Mouse (Mus musculus) thymus, postnatal 10 days (tissue): ENCODE measurements at regions not wholly inside any gene's neighbourhood (a gene's known extent, or its start where the extent isn't known, plus 50 kb on each side); places are given as distances from the start of the nearest gene placed in this dataset.
A peak's percentile ranks its signal among the peaks of the same experiment; 100 is the strongest.

Experiments used
- DNase-seq, 2 experiments: peaks; one replicate each; pipeline ENCODE4 v3.0.0; 2021; ENCODE audit warnings: low spot score in 2 of 2

DNA sequence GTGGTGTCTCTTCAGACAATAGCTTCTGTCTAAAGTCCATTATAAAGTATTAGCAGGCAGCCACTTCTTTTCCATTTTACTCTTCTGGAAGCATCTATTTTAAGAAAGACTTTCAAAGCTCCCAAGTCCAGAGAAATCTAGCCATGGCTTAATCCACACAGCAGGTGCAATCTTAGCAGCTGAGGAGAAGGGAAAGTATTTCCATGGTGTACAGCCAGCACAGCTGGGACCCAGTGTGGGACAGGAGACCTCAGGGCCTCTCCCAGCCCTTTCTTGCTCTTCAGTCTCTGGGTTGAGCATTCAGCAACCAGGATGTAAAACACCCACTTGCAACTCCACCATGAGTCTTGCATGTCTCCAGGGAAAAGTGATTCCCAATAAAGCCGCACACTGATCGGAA is 202.8 kb downstream of the Gadd45g start:
- DNase-seq = no peak

DNA sequence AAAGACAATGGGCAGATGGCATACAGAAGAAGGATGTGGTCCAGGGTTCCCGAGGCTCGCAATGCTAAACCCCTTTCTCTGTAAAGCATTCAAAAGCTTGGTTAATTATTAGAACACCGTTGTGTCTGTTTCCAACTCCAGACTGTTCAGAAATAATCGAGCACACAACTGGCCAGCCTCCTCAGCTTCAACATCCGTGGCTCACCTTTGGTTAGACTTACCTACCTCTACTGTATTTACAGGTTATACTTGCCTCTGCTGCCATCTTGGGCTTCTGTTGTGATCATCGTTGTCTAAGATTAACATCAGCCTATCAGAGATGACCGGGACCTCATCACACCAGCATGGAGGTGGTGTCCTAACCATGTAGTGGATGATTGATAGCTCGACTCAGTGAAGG is 209.3 kb downstream of the Gadd45g start:
- no peak for DNase-seq

DNA sequence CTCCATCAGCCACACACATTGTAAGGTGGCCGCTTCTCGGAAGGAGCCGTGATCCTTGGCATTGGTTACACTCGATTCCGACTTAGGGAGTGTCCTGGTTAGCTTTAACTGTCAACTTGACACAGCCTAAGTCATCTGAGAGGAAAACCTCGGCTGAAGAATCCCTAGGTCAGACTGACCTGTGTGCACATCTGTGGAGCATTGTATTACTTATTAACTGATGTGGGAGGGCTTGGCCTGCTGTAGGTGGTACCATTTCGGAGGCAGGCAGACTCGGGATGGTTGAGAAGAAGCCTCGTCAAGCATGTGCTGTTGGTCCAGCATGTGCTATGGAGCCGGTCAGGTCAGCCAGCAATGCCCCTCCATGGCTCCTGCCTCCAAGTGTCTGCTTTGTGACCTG is 211.0 kb downstream of the Gadd45g start:
- no peak for DNase-seq

DNA sequence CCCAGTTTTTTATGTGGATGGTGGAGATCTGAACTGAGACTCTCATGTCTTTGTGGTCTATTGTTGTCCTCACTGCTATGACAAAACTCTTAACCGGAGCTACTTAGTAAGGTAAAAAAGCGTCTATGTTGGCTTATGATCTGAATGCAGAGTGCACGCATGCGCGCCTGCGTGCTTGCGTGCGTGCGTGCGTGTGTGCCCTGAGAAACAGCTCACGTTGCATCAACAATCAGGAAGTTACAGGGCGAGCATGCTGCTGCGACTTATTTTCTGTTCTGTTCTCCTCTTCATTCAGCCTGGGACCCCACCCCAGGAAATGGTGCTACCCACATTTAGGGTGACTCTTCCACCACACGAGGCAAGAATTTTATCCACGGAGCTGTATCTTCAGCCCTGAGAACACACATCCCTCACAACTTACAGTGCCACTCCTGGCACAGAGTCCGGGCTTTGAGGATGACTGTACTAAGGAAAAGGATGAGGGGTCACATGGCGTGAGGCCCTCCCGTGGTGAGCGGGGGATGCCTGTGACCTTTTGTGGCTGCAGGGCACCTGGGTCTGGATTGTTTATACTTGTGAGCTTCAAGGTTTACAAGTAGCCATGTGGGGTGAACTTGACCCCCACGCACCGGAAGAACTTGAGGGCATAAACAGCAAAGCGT is 213.4 kb downstream of the Gadd45g start:
- no peak for DNase-seq

DNA sequence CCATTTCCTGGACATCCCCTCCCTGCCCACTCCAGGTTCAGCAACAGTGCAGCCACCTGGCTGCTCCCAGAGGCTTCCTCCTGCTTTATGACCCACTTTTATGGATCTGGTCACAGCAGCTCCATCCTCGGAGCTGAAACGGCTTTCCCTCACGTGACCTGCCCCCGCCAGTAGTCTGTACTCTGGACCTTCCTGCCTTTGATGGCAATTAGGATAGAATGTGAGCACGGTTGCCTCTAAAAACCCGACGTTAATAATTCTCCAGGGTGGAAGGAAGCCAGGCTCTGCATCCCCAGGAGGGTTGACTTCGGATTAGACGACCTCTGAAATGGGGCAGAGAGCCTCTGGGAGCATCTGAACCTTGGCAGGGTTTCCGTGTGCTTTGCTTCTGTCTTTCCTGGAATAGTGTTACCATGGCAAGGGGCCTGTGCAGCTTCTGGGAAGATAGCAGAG is 214.0 kb downstream of the Gadd45g start:
- DNase-seq = no peak

DNA sequence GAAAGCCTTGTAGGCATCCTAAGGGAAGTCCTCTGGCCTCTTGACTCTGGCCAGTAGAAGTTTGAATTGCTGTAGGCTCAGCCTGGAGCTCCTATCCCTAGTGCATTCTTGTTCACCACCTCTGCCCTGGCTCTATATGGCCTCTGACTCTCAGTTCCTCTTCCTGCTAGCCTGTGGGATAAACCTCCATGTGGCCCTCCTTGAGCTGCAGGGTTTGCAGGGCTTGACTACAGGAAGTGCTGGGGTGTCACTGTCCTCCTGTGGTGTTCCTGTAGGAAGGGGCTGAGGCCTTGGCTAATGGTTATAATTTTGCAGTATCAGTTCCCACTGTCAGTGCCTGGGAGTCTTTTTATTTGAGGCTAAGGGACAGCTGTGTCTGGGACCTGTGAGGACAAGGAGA is 215.0 kb downstream of the Gadd45g start:
- DNase-seq = no peak

DNA sequence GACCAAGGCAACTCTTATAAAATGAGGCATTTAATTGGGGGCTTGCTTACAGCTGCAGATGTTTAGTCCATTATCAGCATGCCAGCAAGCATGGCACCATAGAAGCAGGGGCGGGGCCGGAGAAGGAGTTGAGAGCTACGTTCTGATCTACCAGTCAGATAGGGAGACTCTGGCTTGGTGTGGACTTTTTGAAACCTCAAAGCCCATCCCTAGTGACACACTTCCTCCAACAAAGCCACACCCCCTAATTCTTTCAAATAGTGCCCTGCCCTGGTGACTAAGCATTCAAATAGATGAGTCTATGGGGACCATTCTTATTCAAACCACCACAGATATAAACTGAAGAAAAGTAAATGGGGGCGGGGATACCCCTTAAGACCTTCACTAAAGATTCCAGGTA is 215.4 kb downstream of the Gadd45g start:
- DNase-seq = no peak

DNA sequence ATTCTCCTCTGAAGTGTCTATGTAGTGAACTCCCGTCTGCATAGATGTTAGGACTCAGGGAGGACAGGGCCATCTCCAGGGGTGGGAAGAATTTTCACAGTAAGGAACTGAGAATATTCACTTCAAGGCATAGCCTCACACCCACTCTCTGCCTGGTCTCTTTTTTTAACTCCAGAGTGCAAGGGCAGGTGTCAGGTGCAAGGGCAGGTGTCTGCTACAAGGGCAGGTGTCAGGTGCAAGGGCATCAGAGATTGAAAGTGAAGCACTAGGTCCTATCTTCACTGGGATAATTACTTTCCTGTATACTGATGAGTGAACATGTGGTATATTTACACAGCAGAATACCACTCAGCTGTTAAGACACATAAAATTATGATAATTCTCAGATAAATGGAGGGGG is 216.1 kb downstream of the Gadd45g start:
- no peak for DNase-seq

DNA sequence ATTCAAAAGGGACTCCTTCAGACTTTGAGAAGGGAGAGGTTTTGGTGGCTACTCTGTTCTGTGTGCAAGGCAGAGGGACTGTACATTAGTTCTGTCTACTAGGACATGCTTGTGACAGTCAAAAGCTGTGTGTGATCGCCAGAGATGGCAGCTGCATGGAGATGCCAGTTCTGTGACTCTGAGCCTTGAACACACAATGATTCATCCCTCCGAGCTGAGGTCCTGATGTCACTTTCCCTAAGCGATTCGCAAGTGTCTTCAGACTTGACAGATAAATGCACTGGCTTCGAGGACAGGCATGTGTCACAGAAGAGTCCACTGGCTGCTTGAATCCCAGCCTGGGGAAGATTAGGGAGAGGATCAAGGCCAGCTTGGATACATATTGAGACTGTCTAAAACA is 218.8 kb downstream of the Gadd45g start:
- no peak for DNase-seq

DNA sequence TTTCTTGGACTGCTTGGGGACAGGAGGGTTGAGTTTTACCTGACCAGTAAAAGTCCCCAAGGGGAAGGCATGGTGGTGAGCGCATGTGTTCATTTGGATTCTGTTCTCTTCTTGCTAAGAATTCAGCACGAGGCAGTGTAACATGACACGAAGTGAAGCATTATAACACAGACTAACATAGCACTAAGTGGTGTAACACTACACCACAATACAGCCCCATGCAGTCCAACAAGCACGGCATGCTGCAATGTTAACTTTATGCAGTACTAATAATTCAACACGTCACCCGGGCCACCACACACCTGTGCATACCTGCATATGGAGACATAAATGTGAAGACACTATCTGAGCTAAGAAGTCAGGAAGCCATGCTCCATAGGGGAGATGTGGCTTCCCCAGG is 219.2 kb downstream of the Gadd45g start:
- DNase-seq = no peak

DNA sequence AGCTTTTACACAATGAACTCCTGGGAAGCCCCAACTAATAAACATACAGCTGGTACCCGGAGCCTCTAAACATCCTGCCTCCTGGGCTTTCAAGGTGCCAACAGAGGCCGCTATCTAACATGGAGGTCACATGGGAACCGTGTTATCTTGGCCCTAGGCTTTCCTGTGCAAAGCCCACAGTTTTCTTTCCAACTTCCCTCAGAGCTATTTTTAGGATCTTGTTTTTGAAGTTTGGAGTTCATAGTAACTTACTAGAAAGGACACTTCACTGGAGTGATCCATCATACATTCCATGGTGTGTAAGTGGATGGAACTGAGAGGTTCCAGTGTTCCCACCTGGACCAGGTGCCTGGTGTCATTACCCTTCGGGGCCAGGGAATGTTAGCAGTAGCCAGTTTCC is 220.6 kb downstream of the Gadd45g start:
- DNase-seq = no peak

DNA sequence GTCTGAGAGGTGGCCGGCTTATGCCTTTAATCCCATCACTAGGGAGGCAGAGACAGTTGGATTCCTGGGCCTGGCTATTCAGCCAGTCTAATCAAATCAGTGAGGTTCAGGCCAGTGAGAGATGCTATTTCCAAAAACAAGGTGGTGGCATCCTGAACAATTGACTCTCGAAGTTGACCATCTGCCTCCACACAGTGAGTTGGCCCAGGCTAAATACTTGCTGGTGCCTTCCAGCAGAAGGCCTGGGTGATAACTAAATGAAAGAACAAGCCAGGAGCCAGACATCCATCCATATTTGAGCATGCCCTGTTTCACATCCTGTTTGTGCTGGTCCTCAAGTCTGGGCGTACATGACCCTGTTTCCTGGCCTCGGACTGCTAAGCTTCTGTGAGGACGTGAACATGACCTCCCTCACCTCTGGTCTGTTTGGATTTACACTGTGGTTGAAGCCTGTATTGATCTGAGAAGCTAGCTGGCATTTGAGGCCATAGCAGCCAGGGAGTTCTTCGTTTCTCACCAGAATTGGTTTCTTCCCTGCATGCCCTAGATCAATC is 222.5 kb downstream of the Gadd45g start:
- no peak for DNase-seq

DNA sequence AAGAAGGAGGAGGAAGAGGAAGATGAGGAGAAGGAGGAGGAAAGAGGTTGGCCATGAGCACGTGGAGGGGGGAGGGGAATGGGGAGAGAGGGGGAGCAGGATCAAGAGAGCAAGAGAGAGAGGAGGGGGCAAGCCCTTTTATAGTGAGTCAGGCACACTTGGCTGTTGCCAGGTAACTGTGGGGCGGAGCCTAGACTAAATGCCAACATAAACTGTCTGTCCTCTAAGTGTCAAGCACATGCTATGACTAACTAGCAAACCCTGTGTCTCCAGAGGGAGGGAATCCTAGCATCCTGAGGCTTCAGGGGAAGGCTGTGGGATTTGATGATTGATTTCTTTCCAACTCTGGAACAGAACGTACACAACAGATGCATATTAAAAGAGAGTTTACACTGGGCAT is 223.2 kb downstream of the Gadd45g start:
- DNase-seq = no peak

DNA sequence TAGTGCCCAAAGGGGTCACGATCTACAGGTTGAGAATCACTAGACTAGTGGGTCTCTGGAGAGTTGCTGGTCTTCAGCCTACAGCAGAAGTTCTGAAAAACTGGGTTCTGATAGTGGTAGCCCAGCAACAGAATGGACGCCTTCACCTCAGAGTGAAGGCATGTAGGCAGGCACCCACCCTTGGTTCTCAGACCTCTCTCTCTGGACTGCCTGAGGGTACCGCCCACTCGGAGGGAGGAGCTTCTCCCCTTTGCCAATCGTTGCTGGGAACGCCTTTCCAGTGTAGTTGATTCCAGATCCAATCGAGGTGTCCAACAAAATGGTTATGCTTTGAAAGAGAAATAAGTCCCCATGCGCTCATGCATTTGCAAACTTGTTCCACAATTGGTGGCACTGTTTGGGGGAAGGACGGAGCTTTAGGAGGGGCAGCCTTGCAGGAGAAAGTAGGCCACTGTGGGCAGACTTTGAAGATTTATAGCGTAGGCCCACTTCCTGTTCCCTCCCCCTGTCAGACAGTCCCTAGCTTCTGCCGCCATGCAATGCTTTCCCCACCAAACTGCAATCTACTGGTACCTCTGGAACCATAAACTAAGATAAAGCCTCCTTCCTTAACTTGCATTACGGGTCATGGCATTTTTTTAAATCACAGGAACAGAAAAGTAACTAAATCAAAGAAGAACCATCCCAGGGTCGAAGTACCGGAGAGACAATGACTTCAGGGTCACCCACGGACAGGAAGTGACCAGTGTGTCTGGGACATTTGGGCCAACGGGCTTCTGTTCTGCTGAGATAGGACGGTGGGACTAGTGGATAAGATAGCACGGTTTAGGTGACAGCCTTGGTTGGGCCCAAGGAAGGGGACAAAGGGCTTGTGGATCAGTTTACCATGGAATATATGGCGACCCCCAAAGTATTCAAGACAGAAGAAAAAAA is 224.5 kb downstream of the Gadd45g start:
- no peak for DNase-seq

DNA sequence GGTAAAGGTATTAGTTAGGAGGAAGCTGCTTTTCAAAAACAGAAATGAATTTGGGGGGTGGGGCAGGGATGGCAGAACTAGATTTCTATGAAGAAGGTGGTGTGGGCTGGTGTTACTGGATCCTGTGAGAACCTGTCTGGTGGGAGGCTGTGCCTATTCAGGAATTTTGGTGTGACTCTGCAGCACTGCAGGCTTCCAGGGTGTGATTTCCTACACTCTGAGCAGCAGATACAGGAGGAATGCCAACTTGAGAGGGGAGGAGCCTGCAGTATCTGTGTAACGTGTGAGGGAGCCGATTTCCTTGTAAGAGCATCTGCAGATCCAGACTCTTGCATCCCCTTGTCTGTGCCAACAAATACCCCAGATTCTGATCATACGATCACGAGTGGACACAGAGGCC is 231.1 kb downstream of the Gadd45g start:
- DNase-seq = no peak

DNA sequence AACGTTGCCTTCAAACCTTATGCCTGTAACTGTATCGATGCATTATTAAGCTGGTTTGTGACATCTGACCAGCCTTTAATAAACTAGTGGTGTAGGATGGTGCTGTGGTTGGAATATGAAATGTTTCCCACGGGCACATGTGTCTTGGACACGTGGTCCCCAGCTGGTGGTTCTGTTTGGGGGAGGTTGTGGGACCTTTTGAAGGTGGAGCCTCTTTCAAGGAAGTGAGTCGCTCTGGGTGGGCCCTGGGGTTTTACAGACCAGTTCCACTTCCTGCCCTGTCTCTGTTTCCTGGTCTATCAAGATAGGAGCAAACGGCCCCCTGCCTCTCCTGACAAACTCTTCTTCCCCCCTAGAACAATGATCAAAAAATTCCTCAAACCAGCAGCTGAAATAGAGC is 232.1 kb downstream of the Gadd45g start:
- peak; percentile 55 to 60 for DNase-seq

DNA sequence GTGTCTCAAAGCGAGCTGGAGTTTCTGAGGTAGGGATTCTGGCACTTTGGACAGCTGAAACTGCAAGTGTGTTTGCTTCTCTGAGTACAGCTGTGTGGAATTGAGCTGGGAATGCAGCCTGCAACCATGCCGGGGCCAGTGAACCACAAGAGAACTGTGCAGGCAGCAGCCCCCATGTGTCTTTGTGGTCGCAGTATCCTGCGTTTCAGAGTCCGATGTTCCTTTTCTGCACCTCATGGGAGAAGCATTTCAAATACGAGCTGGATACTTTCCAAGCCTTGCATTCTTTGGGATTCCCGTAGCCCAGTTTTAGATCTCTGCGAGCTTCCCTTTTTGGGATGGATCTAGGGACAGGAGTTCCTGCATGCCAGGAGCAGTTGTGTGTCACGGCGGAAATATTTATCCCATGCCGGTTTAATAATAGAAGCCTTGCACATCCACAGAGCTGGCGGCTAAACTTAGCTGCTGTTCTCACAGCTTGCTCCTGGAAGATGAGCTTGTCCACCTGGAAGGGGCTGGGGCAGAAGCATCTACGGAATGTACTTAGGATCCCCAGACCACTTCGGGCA is 233.3 kb downstream of the Gadd45g start:
- no peak for DNase-seq

DNA sequence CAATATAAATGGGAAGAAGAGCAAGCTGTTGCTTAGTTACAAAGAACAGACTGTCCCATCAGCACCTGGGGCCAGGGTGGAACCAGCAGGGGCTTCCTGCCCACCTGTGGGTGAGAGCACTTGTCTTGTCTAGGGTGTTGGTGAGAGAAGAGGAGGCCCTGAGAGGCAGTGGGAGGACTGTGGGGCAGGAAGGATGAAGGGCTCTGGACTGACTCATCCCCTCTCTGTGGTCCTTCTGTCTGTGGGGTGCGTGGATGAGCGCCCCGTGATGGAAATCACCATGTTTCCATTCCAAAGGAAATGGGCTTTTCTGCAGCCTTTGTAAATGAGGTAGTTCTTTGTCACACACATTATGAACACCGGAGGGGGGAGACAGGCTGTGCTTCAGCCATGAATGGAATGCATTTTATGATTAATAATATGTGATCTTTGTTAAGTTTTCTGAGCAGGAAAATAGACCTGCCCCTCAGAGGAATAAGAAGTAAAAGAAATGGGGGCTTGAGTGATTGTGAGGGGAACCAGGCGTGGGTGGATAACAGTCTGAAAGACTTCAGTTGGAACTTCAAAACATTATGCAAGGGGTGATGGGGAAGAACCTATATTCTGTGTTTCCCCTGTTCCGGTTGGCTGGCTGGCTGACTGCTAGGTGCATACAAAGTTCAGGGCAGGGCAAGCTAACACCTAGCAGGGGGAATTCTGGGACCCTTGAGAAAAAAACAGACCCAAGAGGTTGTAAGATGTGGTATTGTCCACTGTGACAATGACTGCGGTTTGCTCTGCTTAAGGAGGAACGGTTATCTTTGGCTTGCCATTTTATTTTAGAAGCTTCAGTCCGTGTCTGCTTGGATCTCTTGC is 237.3 kb downstream of the Gadd45g start:
- DNase-seq = peak; percentile 47 to 60

DNA sequence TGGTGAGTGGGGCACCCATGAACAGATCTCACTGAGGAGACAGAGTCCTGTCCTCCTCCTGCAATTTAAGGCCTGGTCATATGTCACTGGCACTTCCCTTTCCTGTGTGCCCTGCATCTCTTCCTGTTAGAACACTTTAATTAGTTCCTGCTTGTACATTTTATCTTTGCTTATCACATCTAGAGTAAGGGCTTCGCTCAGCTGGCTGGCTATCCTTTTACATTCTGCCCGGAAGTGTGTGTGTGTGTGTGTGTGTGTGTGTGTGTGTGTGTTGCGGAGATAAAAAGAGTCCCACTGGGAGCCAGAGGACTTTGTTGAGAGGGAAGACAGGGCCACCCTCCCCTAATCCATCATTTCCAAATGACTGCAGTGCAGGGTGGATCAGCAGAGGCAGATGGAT is 238.6 kb downstream of the Gadd45g start:
- no peak for DNase-seq

DNA sequence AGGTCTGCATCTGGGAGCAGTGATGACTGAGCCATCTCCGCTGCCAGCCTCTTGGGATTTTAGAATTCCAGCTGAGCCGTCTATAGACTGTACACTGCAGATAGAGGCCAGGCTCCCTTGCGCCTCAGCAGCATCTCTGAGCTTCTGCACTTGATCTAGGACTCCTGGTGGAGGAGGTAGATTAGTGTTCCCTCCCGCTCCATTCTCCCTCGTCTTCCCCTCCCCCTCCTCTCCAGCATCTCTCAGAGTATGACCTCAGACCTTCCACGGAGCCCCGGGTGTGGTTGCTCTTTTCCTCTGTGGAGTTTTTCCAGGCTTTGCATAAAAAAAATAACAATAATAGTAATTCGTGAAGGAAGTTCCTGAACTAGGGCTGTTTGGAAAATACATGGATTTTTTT is 241.8 kb downstream of the Gadd45g start:
- DNase-seq = no peak

DNA sequence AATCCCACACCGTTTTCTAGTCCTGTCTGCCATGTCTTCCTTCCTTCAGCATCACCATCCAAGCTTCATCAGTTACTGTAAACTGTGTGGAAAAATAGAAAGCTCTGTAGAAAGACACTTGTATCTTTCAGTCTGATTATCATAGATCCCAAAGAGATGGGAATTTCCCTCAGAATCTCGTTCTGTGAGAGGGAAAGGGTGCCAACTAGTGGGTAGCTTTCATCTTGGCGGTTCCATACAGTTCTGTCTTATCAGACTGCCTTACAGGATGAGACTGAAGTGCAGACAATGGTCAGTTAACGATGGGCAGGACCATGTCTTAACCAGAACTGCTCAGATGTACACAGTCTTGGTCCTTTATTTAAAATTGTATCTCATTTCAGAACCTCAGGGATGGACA is 243.9 kb downstream of the Gadd45g start:
- DNase-seq = no peak

DNA sequence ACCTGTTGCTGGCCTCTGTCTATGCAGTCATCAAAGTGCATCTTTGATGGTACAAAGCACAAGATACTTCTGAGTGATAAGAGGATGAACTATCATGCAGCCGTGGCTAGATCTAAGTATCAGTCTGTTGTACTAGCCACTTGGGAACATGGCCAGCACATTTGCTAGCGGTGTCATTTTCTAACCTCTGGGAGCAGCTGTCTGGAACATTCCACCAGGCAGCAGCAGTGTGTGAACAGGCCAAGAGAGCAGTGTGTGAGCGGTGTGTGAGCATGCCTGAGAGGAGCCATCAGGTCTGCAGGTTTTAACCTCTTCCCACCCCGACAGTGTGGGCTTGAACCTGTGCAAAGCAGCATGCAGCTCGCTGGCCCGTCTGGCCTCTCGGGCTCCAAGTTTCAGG is 248.3 kb downstream of the Gadd45g start:
- no peak for DNase-seq
